Mouse (Mus musculus) kidney, postnatal 10 days (tissue): ENCODE measurements around the gene Cdadc1.
A peak's percentile ranks its signal among the peaks of the same experiment; 100 is the strongest.
"Not testable (repeated sequence)": the region's sequence is repeated elsewhere in the genome, so short reads cannot be mapped to it uniquely, and the experiment has no call there.

Source experiments
- DNase-seq: peaks from one replicate; pipeline ENCODE4 v3.0.0; 2021; ENCODE audit warnings: mixed read lengths

The Cdadc1 gene

GRCm38 (mm10) chr14:59597398-59598259, at the start of gene Cdadc1:
Gene Cdadc1 (minus strand): TSS chr14:59597959.
- DNase-seq: peak; percentile 96

- no peak for DNase-seq
Observed at GRCm38 (mm10) chr14:59646826-59647697, 49.3 kb upstream of the Cdadc1 start.

- DNase-seq: no peak
Observed at GRCm38 (mm10) chr14:59644896-59645295, 47.1 kb upstream of the Cdadc1 start.

GRCm38 (mm10) chr14:59644166-59644565, 46.4 kb upstream of the Cdadc1 start:
- DNase-seq: no peak

- peak; percentile 46 for DNase-seq
Observed at GRCm38 (mm10) chr14:59643582-59643981, 45.8 kb upstream of the Cdadc1 start.

- no peak for DNase-seq
Observed at GRCm38 (mm10) chr14:59641856-59642255, 44.1 kb upstream of the Cdadc1 start.

GRCm38 (mm10) chr14:59638906-59639703, 41.3 kb upstream of the Cdadc1 start:
- no peak for DNase-seq

- no peak for DNase-seq
Observed at GRCm38 (mm10) chr14:59633988-59634387, 36.2 kb upstream of the Cdadc1 start.

GRCm38 (mm10) chr14:59633295-59633898, 35.6 kb upstream of the Cdadc1 start:
- no peak for DNase-seq

GRCm38 (mm10) chr14:59632067-59632466, 34.3 kb upstream of the Cdadc1 start:
- no peak for DNase-seq

GRCm38 (mm10) chr14:59630096-59630495, 32.3 kb upstream of the Cdadc1 start:
- DNase-seq: no peak

GRCm38 (mm10) chr14:59629308-59629707, 31.5 kb upstream of the Cdadc1 start:
- peak; percentile 35 for DNase-seq

- peak; percentile 58 for DNase-seq
Observed at GRCm38 (mm10) chr14:59627823-59628222, 30.1 kb upstream of the Cdadc1 start.

- DNase-seq: peak; percentile 12
Observed at GRCm38 (mm10) chr14:59627142-59627680, 29.5 kb upstream of the Cdadc1 start.

- peak; percentile 58 for DNase-seq
Observed at GRCm38 (mm10) chr14:59626711-59627110, 29.0 kb upstream of the Cdadc1 start.

- peak; percentile 65 for DNase-seq
Observed at GRCm38 (mm10) chr14:59625806-59626364, 28.1 kb upstream of the Cdadc1 start.

- DNase-seq: peak; percentile 90
Observed at GRCm38 (mm10) chr14:59625158-59625805, 27.5 kb upstream of the Cdadc1 start, which contains the start of gene Shisa2. Gene Shisa2 (plus strand): TSS chr14:59625308.

GRCm38 (mm10) chr14:59624326-59624885, 26.6 kb upstream of the Cdadc1 start:
- DNase-seq: no peak

GRCm38 (mm10) chr14:59616802-59617201, 19.0 kb upstream of the Cdadc1 start:
- DNase-seq: no peak

- DNase-seq: not testable (repeated sequence)
Observed at GRCm38 (mm10) chr14:59614149-59614548, 16.4 kb upstream of the Cdadc1 start.
